Mouse (Mus musculus) hindbrain, embryonic 11.5 days (tissue): ENCODE measurements around the gene Pawr. TPM values are rescaled to one million over a fixed set of nuclear protein-coding genes. Genes with fewer than 3 reads are reported as not detected.

ENCODE experiments used
- ATAC-seq: fragments of 200-750 bp; cut with Nextera tagmentation; 2 replicates; pipeline ENCODE4 v1.8.0; 2017; ENCODE audit warnings: mild to moderate bottlenecking, moderate TSS enrichment, moderate library complexity; ENCODE audit not compliant: low FRiP score
- DNase-seq: peaks from one replicate; pipeline ENCODE4 v3.0.0-alpha.2; 2015; ENCODE audit warnings: low spot score
- H3K27ac ChIP-seq: fragments of 300-500 bp; sonication (generic); 2 replicates; pipeline ENCODE4 v1.5.1; 2014; ENCODE audit warnings: mild to moderate bottlenecking, low read depth, low read length
- H3K27me3 ChIP-seq: fragments of 300-500 bp; sonication (generic); 2 replicates; pipeline ENCODE4 v1.6.1; 2014; ENCODE audit warnings: mild to moderate bottlenecking, low read length, moderate library complexity, mixed read lengths; ENCODE audit not compliant: control insufficient read depth, insufficient read depth
- H3K36me3 ChIP-seq: fragments of 300-500 bp; sonication (generic); 2 replicates; pipeline ENCODE4 v1.6.1; 2014; ENCODE audit warnings: mild to moderate bottlenecking, low read length, moderate library complexity, mixed read lengths; ENCODE audit not compliant: control insufficient read depth, insufficient read depth
- H3K4me1 ChIP-seq: fragments of 300-500 bp; sonication (generic); replicated peaks from 2 replicates; pipeline ENCODE4 v1.6.1; 2014; ENCODE audit warnings: low read length, mixed read lengths; ENCODE audit not compliant: control insufficient read depth, insufficient read depth
- H3K4me2 ChIP-seq: fragments of 300-500 bp; sonication (generic); replicated peaks from 2 replicates; pipeline ENCODE4 v1.6.1; 2014; ENCODE audit warnings: mild to moderate bottlenecking, low read depth, low read length
- H3K4me3 ChIP-seq: fragments of 300-500 bp; sonication (generic); 2 replicates; pipeline ENCODE4 v1.5.1; 2014; ENCODE audit warnings: low read depth, low read length
- H3K9ac ChIP-seq: fragments of 300-500 bp; sonication (generic); 2 replicates; pipeline ENCODE4 v1.6.1; 2014; ENCODE audit warnings: low read depth, low read length
- H3K9me3 ChIP-seq: fragments of 300-500 bp; sonication (generic); 2 replicates; pipeline ENCODE4 v1.6.1; 2016; ENCODE audit warnings: low read length; ENCODE audit not compliant: control insufficient read depth
- WGBS: fragments of 180-500 bp; shearing (Covaris S2); extraction: QIAGEN DNeasy Blood & Tissue Kit; methylation state at CpG from one replicate; pipeline ENCODE4 v1.1.7; 2014; 5-methylcytosine and 5-hydroxymethylcytosine counted together
- polyA plus RNA-seq: library from polyadenylated mRNA; unstranded; fragments of >200 nt; fragmentation: Nextera tagmentation; extraction: Ambion mirVana; gene quantifications from 2 replicates; pipeline ENCODE4 v1.2.1, GENCODE M21; 2014

Pawr gene
- polyA plus RNA-seq, 1 experiment from 2014 or later, result 13.0 TPM

- Histone ChIP-seq H3K27me3 (no peaks in the 10 kb centered on the region), H3K27ac (no peak overlapping the region), H3K36me3 (no peaks in the 10 kb centered on the region), H3K4me1 (no peaks in the 10 kb centered on the region), H3K9me3 (no peaks in the 10 kb centered on the region), H3K4me2 (no peak overlapping the region), H3K9ac (no peak overlapping the region), H3K4me3 (no peak overlapping the region)
- DNase-seq (no peak), ATAC-seq (no peak)
- WGBS, result 87% methylated on average over 6 of the region's 6 CpGs
Measured at GRCm38 (mm10) chr10:108408437-108408836, 76.5 kb downstream of the Pawr start.

- Histone ChIP-seq H3K27me3 (no peaks in the 10 kb centered on the region), H3K9me3 (no peaks in the 10 kb centered on the region), H3K9ac (no peak overlapping the region), H3K4me2 (no peak overlapping the region), H3K27ac (no peak overlapping the region), H3K36me3 (no peaks in the 10 kb centered on the region), H3K4me1 (no peaks in the 10 kb centered on the region), H3K4me3 (no peak overlapping the region)
- WGBS, result 78% methylated on average over 6 of the region's 6 CpGs
- DNase-seq (no peak), ATAC-seq (no peak)
Measured at GRCm38 (mm10) chr10:108408986-108409385, 77.1 kb downstream of the Pawr start.

DNA sequence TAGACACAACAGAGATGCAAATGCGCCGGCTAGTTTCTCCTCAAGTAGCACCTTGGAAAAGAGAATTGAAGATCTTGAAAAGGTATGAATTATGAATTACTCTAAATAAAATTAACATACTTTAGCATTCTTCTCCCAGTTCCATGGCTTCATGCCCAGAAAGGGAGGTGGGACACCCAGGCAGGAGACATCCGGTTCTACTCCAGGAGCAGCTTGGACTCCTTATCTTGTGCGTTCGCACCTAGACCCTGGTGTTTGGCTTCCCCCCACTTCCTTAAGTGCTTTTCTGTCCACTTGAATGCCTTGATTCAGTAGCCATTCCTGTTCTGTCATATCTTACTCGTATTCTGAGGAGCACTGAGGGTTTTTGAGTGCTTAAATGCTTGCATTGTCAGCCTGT, 77.6 kb downstream of the Pawr start:
- 88% methylated on average over 6 of the region's 6 CpGs for WGBS
- Histone ChIP-seq H3K36me3 (no peaks in the 10 kb centered on the region), H3K9me3 (no peaks in the 10 kb centered on the region), H3K27me3 (no peaks in the 10 kb centered on the region), H3K4me1 (no peaks in the 10 kb centered on the region), H3K4me3 (no peak overlapping the region), H3K9ac (no peak overlapping the region), H3K4me2 (no peak overlapping the region), H3K27ac (no peak overlapping the region)
- ATAC-seq, result no peak
- DNase-seq, result no peak

DNA sequence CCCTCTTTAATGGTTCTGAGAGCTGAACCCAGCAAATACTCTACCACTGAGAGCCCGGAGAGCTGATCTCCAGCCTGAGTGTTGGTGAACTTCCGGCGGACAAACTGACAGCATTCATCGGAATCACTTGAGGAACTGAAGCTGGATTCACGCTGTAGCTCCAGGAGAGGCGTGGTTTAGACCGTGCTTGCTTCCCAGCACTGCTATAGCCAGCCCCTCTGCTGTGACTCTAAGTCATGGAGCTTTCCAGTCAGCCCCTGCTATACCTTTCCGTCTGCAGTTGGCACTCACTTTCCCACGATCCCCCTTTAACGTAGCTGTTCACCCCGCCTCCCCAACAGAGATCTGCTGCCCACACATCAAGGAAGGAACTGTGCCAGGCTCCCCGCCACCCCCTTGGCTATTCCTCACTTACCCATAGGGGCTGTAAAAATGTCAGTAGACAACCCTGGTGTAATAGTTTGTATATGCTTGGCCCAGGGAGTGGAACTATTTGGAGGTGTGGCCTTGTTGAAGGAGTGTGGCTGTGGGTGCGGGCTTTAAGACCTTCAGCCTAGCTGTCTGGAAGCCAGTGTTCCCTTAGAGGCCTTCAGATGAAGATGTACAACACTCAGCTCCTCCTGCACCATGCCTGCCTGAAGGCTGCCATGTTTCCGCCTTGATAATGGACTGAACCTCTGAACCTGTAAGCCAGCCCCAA, 83.2 kb downstream of the Pawr start:
- Histone ChIP-seq H3K4me3 (no peak overlapping the region), H3K36me3 (no peaks in the 10 kb centered on the region), H3K4me1 (no peaks in the 10 kb centered on the region), H3K27me3 (no peaks in the 10 kb centered on the region), H3K9ac (no peak overlapping the region), H3K4me2 (no peak overlapping the region), H3K27ac (no peak overlapping the region), H3K9me3 (no peaks in the 10 kb centered on the region)
- no peak for DNase-seq
- 92% methylated on average over 14 of the region's 14 CpGs for WGBS
- ATAC-seq, result no peak

GRCm38 (mm10) chr10:108417448-108417847, 85.5 kb downstream of the Pawr start:
- Histone ChIP-seq H3K4me3 (no peak overlapping the region), H3K27ac (no peak overlapping the region), H3K9ac (no peak overlapping the region), H3K36me3 (no peaks in the 10 kb centered on the region), H3K27me3 (no peaks in the 10 kb centered on the region), H3K4me2 (no peak overlapping the region), H3K4me1 (no peaks in the 10 kb centered on the region), H3K9me3 (no peaks in the 10 kb centered on the region)
- no peak for ATAC-seq
- no peak for DNase-seq
- 84% methylated on average over 5 of the region's 5 CpGs for WGBS

DNA sequence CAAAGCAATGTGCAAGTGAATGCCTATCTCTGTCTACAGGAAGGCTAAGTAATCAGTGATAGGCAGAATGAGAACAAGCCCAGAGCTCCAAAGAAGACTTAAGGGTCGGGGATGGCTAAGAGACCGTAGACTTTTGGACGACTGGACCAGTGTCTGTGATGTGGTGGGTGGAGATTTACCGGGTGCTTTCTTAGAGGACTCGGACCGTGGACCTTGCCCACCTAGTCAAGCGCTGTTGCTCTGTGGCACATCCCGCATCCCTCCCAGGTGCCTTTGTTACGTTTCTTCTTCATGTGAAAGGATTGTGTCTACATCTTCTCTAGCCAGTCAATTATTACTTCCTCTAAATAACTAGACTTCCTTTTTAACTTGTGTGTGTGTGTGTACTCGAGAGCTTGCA, 98.6 kb downstream of the Pawr start:
- Histone ChIP-seq H3K27me3 (no peaks in the 10 kb centered on the region), H3K9ac (no peak overlapping the region), H3K4me2 (no peak overlapping the region), H3K27ac (no peak overlapping the region), H3K4me1 (no peaks in the 10 kb centered on the region; the same call in 1 of the 2 replicates), H3K36me3 (no peaks in the 10 kb centered on the region), H3K4me3 (no peak overlapping the region), H3K9me3 (no peaks in the 10 kb centered on the region)
- ATAC-seq (no peak), DNase-seq (no peak)
- WGBS, result 91% methylated on average over 10 of the region's 10 CpGs

- ATAC-seq (peak; percentile 60; the same call in 1 of the 2 replicates), DNase-seq (peak; percentile 30)
- Histone ChIP-seq H3K9ac (no peak overlapping the region), H3K27me3 (no peaks in the 10 kb centered on the region), H3K27ac (no peak overlapping the region), H3K4me1 (no peaks in the 10 kb centered on the region; the same call in 1 of the 2 replicates), H3K36me3 (no peaks in the 10 kb centered on the region), H3K9me3 (no peaks in the 10 kb centered on the region), H3K4me2 (no peak overlapping the region), H3K4me3 (no peak overlapping the region)
- WGBS, result 29% methylated on average over 10 of the region's 10 CpGs
Measured at GRCm38 (mm10) chr10:108432194-108432593, 100.3 kb downstream of the Pawr start.

DNA sequence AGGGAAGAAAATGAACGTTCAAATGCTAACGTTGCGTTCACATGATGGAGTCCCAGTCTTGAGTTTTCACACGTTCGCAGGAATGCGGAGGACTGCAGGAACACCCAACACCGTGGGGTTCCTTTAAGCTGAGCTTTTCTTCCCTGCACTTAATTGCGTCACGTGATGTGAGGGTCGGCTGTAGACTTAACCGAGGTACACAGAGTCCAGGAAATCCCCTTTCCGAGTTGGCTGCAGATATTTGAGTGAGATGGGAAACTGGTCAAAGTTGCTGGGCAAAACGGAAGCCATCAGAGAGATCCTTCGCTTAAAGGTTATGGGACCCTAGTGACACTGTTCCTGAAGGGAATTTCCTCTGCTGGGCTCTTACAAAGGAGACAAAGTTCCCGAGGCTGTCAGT, 102.1 kb downstream of the Pawr start:
- H3K36me3 ChIP-seq, result no peaks in the 10 kb centered on the region
- no peaks in the 10 kb centered on the region; the same call in 1 of the 2 replicates for H3K4me1 ChIP-seq
- no peaks in the 10 kb centered on the region for H3K27me3 ChIP-seq
- H3K27ac ChIP-seq, result no peak overlapping the region
- peak; percentile 37 for DNase-seq
- no peaks in the 10 kb centered on the region for H3K9me3 ChIP-seq
- 15% methylated on average over 15 of the region's 15 CpGs for WGBS
- H3K4me2 ChIP-seq, result no peak overlapping the region; the same call in 1 of the 2 replicates
- no peak; the same call in 1 of the 2 replicates for ATAC-seq
- no peak overlapping the region for H3K4me3 ChIP-seq
- no peak overlapping the region for H3K9ac ChIP-seq

DNA sequence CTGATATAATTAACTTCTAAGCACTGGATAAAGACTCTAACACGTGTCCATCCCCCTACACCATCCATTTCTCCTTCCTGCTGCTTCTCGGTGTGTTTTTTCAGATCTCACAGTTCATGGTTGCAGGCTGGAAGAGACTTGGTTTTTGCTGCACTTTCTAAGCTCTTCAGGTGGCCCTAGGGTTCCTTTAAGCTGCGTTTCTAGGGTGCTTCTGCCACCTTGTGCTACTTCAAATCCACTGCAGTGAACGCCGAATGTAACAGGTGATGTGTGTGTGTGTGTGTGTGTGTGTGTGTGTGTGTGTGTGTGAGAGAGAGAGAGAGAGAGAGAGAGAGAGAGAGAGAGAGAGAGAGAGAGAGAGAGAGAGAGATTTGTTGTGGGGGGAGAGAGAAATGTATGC, 103.7 kb downstream of the Pawr start:
- H3K27ac ChIP-seq, result no peak overlapping the region
- H3K4me1 ChIP-seq, result no peaks in the 10 kb centered on the region; the same call in 1 of the 2 replicates
- H3K27me3 ChIP-seq, result no peaks in the 10 kb centered on the region
- no peak overlapping the region for H3K4me3 ChIP-seq
- 27% methylated on average over 5 of the region's 5 CpGs for WGBS
- H3K9ac ChIP-seq, result no peak overlapping the region
- no peaks in the 10 kb centered on the region for H3K36me3 ChIP-seq
- no peak overlapping the region for H3K4me2 ChIP-seq
- ATAC-seq (no peak), DNase-seq (no peak)
- H3K9me3 ChIP-seq, result no peaks in the 10 kb centered on the region
